In the genomic region with DNA sequence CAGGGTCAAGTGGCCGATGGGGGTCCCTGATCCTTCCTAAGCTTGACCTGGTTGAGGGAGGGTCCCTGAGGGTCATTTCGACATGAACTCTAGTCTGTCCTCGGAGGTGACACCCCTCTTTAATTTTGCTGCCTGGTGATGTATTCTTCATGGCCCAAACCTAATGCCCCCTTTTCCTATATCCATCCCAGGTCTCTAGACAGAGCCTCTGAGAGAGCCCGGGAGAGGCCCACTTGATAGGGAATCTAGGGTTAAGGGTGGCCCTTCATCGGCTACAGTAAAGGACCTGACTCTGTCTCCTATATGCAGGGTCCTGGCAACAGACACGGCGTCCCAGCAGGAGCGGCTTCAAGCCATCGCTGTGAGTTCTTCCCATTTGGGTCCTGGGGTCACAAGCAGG, we compare ENCODE assay signal across 13 mouse cellular contexts. TPM values are rescaled to one million over a fixed set of nuclear protein-coding genes. Genes with fewer than 3 reads are reported as not detected.
DNase-seq lines count a peak whose midpoint lies in the region; ATAC-seq and TF ChIP-seq lines count a peak whose summit lies in the region.
"Had no signal": no experiment of that assay in that cellular context is flagged by ENCODE, and none has a peak within 500 bp of the region (broad histone marks: within the 10 kb centered on the region; RNA-seq: fewer than 3 reads in every experiment).

No protein-coding gene starts in this region.

- H3K4me3 ChIP-seq in cerebellum, adult 2 months (replicated peaks; ENCODE audit: insufficient read depth, low read depth, low read length) = no peak overlapping the region
- peak overlapping the region; percentile 32 for H3K4me3 ChIP-seq in heart, embryonic 13.5 days
- no peak overlapping the region; the same call in 1 of the 2 replicates for H3K4me3 ChIP-seq in layer of hippocampus, adult 2 months
- H3K4me3 ChIP-seq in heart, postnatal 0 days (ENCODE audit: low read depth, low read length) = 0 out of 2 replicates have a peak overlapping the region, but pooled peaks have one; percentile 9
- H3K4me3 ChIP-seq: embryonic facial prominence, embryonic 15.5 days had no signal

- ATAC-seq in cerebellum, adult (ENCODE audit: insufficient number of reproducible peaks, low FRiP score, low TSS enrichment) = no peak
- no peak for ATAC-seq in heart, embryonic 13.5 days (ENCODE audit: extremely low read depth, insufficient number of reproducible peaks, low FRiP score, low TSS enrichment)
- no peak for ATAC-seq in heart, postnatal 0 days (ENCODE audit: insufficient read depth, low read depth)

- TF ChIP-seq CTCF in cerebellum, adult 2 months (IDR thresholded peaks at IDR 0.05; ENCODE audit: borderline replicate concordance, insufficient read depth, low read depth, low read length) = no peak
- no peak for TF ChIP-seq CTCF in layer of hippocampus, adult 2 months (conservative IDR thresholded peaks at IDR 0.05)
- TF ChIP-seq CTCF in heart, postnatal 0 days (IDR thresholded peaks at IDR 0.05; ENCODE audit: low read depth) = no peak

- peak overlapping the region; percentile 56 for H3K4me2 ChIP-seq in heart, embryonic 13.5 days
- H3K4me2 ChIP-seq in heart, postnatal 0 days (ENCODE audit: low read depth, low read length) = peak overlapping the region; percentile 44
- H3K4me2 ChIP-seq: embryonic facial prominence, embryonic 15.5 days had no signal

- H3K27ac ChIP-seq in cerebellum, adult 2 months (ENCODE audit: insufficient read depth, low read length) = peak overlapping the region; percentile 65
- peak overlapping the region; percentile 84 for H3K27ac ChIP-seq in heart, embryonic 13.5 days (replicated peaks)
- peak overlapping the region; percentile 97 for H3K27ac ChIP-seq in layer of hippocampus, adult 2 months
- H3K27ac ChIP-seq in heart, postnatal 0 days (ENCODE audit: low read depth) = peak overlapping the region; percentile 81
- H3K27ac ChIP-seq: embryonic facial prominence, embryonic 15.5 days had no signal

- no peak for TF ChIP-seq POLR2A in cerebellum, adult 2 months (IDR thresholded peaks at IDR 0.05; ENCODE audit: borderline replicate concordance, insufficient read depth, low read length)

- no peaks in the 10 kb centered on the region for H3K9me3 ChIP-seq in heart, embryonic 13.5 days
- H3K9me3 ChIP-seq in heart, postnatal 0 days (replicated peaks; ENCODE audit: control insufficient read depth, low read length) = no peaks in the 10 kb centered on the region
- H3K9me3 ChIP-seq: embryonic facial prominence, embryonic 15.5 days had no signal

- no peak for DNase-seq in cerebellum, adult 2 months
- DNase-seq in heart, adult 9 months (ENCODE audit: low spot score in 2 of 2) = no peak
- no peak for DNase-seq in layer of hippocampus, adult 2 months (ENCODE audit: low spot score in 2 of 2)
- no peak for DNase-seq in layer of hippocampus, postnatal 25 days (ENCODE audit: extremely low spot score in 1 of 2, low spot score in 1 of 2)
- no peak for DNase-seq in heart, postnatal 0 days (ENCODE audit: low spot score)
- no peak for DNase-seq in lung, postnatal 10 days
- DNase-seq: cerebellum, postnatal 36 days; retina, postnatal 1 day had no signal

- WGBS in cerebellum, adult 2 months = 73% methylated on average over 9 of the region's 9 CpGs
- WGBS in heart, embryonic 13.5 days = 76% methylated on average over 9 of the region's 9 CpGs
- 70% methylated on average over 9 of the region's 9 CpGs for WGBS in heart, postnatal 0 days

- peak overlapping the region; percentile 63 for H3K9ac ChIP-seq in heart, embryonic 13.5 days
- H3K9ac ChIP-seq in heart, postnatal 0 days (replicated peaks; ENCODE audit: low read depth, low read length) = no peak overlapping the region
- H3K9ac ChIP-seq: embryonic facial prominence, embryonic 15.5 days had no signal

- H3K4me1 ChIP-seq in cerebellum, adult 2 months (ENCODE audit: control insufficient read depth, insufficient read depth, low read length) = peaks cover 58% of the 10 kb centered on the region
- H3K4me1 ChIP-seq in heart, embryonic 13.5 days = peaks cover 57% of the 10 kb centered on the region
- peaks cover 18% of the 10 kb centered on the region; the same call in 1 of the 2 replicates for H3K4me1 ChIP-seq in heart, postnatal 0 days (ENCODE audit: control insufficient read depth, insufficient read depth)

- H3K27me3 ChIP-seq in cerebellum, adult 2 months (ENCODE audit: control insufficient read depth, insufficient read depth, low read length) = no peaks in the 10 kb centered on the region
- H3K27me3 ChIP-seq in heart, embryonic 13.5 days (replicated peaks) = no peaks in the 10 kb centered on the region
- H3K27me3 ChIP-seq in heart, postnatal 0 days (ENCODE audit: control insufficient read depth, insufficient read depth, low read length) = no peaks in the 10 kb centered on the region
- H3K27me3 ChIP-seq: embryonic facial prominence, embryonic 15.5 days had no signal

- TF ChIP-seq EP300 in heart, postnatal 0 days (IDR thresholded peaks at IDR 0.05; ENCODE audit: low read depth) = no peak

- H3K36me3 ChIP-seq in heart, embryonic 13.5 days = peaks cover 31% of the 10 kb centered on the region
- H3K36me3 ChIP-seq in heart, postnatal 0 days (replicated peaks; ENCODE audit: control insufficient read depth, insufficient read depth, low read length) = no peaks in the 10 kb centered on the region; the same call in 1 of the 2 replicates

RNA-seq across cellular contexts. Expression of gene Palm, which starts 13.0 kb away (rescaled TPM):
- 140 and 143 TPM in 2 replicates for polyA plus RNA-seq in cerebellum, adult 2 months (2012; rRNA removed)
- polyA plus RNA-seq in heart, embryonic 13.5 days (2015; fragmentation: Nextera tagmentation; extraction: Ambion mirVana) = 67.1 and 69.3 TPM in 2 replicates
- 100 to 1,000 TPM; 275 to 277 TPM for total RNA-seq in layer of hippocampus, adult 2 months (2021)
- total RNA-seq in layer of hippocampus, postnatal 25 days (2021) = 100 to 1,000 TPM; 307 to 325 TPM
- total RNA-seq in heart, postnatal 0 days (2014; rRNA removed; ENCODE audit: low replicate concordance) = 31.2 and 52.3 TPM in 2 replicates
- 39.8 and 44.0 TPM in 2 replicates for polyA plus RNA-seq in heart, postnatal 0 days (2015; fragmentation: Nextera tagmentation; extraction: Ambion mirVana)

RNA-seq across cellular contexts. Expression of gene Misp, which starts 14.5 kb away (rescaled TPM):
- 0.29 and 0.41 TPM in 2 replicates for polyA plus RNA-seq in cerebellum, adult 2 months (2012; rRNA removed)
- polyA plus RNA-seq in heart, embryonic 13.5 days (2015; fragmentation: Nextera tagmentation; extraction: Ambion mirVana) = 1.2 and 1.4 TPM in 2 replicates
- 1 to 10 TPM in 1 of 2 experiments, under 1 TPM in 1; 0.54 to 1.1 TPM for total RNA-seq in layer of hippocampus, adult 2 months (2021)
- under 1 TPM; 0.66 to 0.89 TPM for total RNA-seq in layer of hippocampus, postnatal 25 days (2021)
- total RNA-seq in heart, postnatal 0 days (2014; rRNA removed; ENCODE audit: low replicate concordance) = not detected in 2 replicates
- 0.08 and 0.41 TPM in 2 replicates for polyA plus RNA-seq in heart, postnatal 0 days (2015; fragmentation: Nextera tagmentation; extraction: Ambion mirVana)
- total RNA-seq: granulocyte monocyte progenitor cell, adult 5-6 weeks had no signal

RNA-seq across cellular contexts. Expression of gene Prss57, which starts 15.6 kb away (rescaled TPM):
- 0.16 and 0.19 TPM in 2 replicates for polyA plus RNA-seq in cerebellum, adult 2 months (2012; rRNA removed)
- 0.51 TPM in 1 of 2 replicates, not detected in the other for polyA plus RNA-seq in heart, embryonic 13.5 days (2015; fragmentation: Nextera tagmentation; extraction: Ambion mirVana)
- total RNA-seq in layer of hippocampus, adult 2 months (2021) = under 1 TPM; 0.26 to 0.37 TPM
- under 1 TPM; 0.30 to 0.33 TPM for total RNA-seq in layer of hippocampus, postnatal 25 days (2021)
- total RNA-seq in heart, postnatal 0 days (2014; rRNA removed; ENCODE audit: low replicate concordance) = 1.3 and 1.4 TPM in 2 replicates
- not detected in 2 replicates for polyA plus RNA-seq in heart, postnatal 0 days (2015; fragmentation: Nextera tagmentation; extraction: Ambion mirVana)
- polyA plus RNA-seq: adrenal gland, adult 2 months; embryonic facial prominence, embryonic 15.5 days had no signal

RNA-seq across cellular contexts. Expression of gene Fstl3, which starts 29.3 kb away (rescaled TPM):
- 2.2 and 2.5 TPM in 2 replicates for polyA plus RNA-seq in cerebellum, adult 2 months (2012; rRNA removed)
- 23.8 and 27.3 TPM in 2 replicates for polyA plus RNA-seq in heart, embryonic 13.5 days (2015; fragmentation: Nextera tagmentation; extraction: Ambion mirVana)
- 1 to 10 TPM; 2.5 to 2.7 TPM for total RNA-seq in layer of hippocampus, adult 2 months (2021)
- 1 to 10 TPM; 1.2 to 2.1 TPM for total RNA-seq in layer of hippocampus, postnatal 25 days (2021)
- total RNA-seq in heart, postnatal 0 days (2014; rRNA removed; ENCODE audit: low replicate concordance) = 21.4 and 28.0 TPM in 2 replicates
- polyA plus RNA-seq in heart, postnatal 0 days (2015; fragmentation: Nextera tagmentation; extraction: Ambion mirVana) = 13.2 and 13.7 TPM in 2 replicates

RNA-seq across cellular contexts. Expression of gene Rnf126, which starts 39.6 kb away (rescaled TPM):
- polyA plus RNA-seq in cerebellum, adult 2 months (2012; rRNA removed) = 126 and 127 TPM in 2 replicates
- 61.4 and 66.3 TPM in 2 replicates for polyA plus RNA-seq in heart, embryonic 13.5 days (2015; fragmentation: Nextera tagmentation; extraction: Ambion mirVana)
- total RNA-seq in layer of hippocampus, adult 2 months (2021) = 10 to 100 TPM; 85.0 to 88.3 TPM
- 10 to 100 TPM; 82.7 to 92.9 TPM for total RNA-seq in layer of hippocampus, postnatal 25 days (2021)
- total RNA-seq in heart, postnatal 0 days (2014; rRNA removed; ENCODE audit: low replicate concordance) = 38.6 and 67.5 TPM in 2 replicates
- 35.9 and 37.6 TPM in 2 replicates for polyA plus RNA-seq in heart, postnatal 0 days (2015; fragmentation: Nextera tagmentation; extraction: Ambion mirVana)

Comparison
In these comparisons a context has a peak if more than half of its experiments do, and no peak if none do; other contexts are left out.
1. H3K4me3 ChIP-seq: peak in heart, embryonic 13.5 days (single experiment) and heart, postnatal 0 days (single experiment); none in cerebellum, adult 2 months (single experiment) and layer of hippocampus, adult 2 months (single experiment).
2. Peak in every context shown above with its lines, with median percentiles within 50 percentile points of each other: H3K27ac ChIP-seq.